Mouse (Mus musculus) gastrocnemius, postnatal 14 days (tissue): Measurements from ENCODE around the gene Ablim1. TPM values are rescaled to one million over a fixed set of nuclear protein-coding genes. Genes with fewer than 3 reads are reported as not detected.

Experiments used
- DNase-seq: peaks from one replicate; pipeline ENCODE4 v3.0.0; 2021; ENCODE audit warnings: mixed read lengths
- intact Hi-C: fragments of 180-260 bp; cut with DNase I; formaldehyde crosslinking; loops from one replicate; pipeline ENCODE4 v1.15.1; 2025; ENCODE audit warnings: low total_unique reads
- total RNA-seq, 2 experiments: library from RNA; stranded (reverse); gene quantifications; 2 replicates each; pipeline ENCODE4 v1.2.3; 2021

Gene Ablim1
- total RNA-seq, 2 experiments from 2014 or later = 50.6 to 57.8 TPM

DNA sequence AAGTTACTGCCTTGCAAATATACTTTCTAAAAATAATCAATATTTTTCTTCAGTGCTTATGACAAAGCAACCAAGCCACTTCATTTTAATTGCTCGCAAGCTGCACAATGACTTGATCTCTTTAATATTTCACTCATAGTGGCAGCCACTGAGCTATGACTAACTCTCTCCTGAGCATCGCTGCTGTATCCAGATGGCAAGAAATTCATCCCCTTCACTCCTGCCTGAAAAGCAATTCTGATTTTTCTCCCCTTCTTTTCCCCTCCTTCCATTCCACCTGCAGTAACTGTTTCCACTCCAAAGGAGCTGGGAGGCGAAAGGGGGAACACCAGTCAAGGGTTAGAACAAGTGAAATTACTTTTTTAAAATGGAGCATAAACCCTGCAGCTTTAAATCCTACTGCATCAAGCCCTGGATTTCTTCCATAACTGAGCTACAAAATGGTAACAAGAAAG is 801 bp downstream of the Ablim1 start:
- intact Hi-C loops = no loop called here
- no peak for DNase-seq

DNA sequence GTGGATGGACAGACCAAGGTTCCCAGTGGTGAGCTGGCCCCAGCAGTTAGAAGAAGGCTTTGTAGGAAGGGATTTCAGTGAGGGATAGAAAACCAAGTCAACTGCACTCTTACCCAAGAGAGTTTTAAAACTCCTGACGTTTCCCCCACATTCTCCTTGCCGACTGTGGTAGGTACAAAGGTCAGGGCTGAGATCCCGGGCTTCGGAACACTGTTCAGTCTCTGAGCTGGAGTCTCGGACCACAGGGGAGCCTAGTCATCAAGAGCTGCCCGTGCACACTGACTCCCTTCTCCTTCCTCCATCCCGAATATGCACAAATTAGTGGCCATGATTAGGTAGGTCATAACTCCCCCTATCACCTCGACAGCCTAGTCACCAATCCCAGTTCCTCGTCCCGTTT is 1.5 kb downstream of the Ablim1 start:
- DNase-seq = no peak
- intact Hi-C loops = no loop called here

DNA sequence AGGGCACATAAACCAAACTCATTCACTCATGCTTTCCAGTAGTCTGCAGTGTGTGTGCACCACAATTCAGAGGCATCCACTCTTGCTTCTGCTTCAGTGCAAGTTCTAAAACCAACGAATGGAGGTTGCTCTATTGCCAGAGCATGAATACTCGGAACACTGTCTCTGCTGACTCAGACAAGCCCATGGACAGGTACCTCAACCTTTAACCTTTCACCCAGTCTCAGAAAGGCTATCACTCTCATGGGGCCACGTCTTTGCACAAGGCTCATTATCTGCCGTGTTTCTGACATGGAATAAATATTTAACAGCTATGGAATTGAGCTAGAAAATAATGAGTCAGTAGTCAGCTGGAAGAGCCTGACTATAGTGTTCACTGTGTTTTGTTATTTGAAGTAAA is 4.7 kb downstream of the Ablim1 start:
- DNase-seq = no peak
- intact Hi-C loops = no loop called here

DNA sequence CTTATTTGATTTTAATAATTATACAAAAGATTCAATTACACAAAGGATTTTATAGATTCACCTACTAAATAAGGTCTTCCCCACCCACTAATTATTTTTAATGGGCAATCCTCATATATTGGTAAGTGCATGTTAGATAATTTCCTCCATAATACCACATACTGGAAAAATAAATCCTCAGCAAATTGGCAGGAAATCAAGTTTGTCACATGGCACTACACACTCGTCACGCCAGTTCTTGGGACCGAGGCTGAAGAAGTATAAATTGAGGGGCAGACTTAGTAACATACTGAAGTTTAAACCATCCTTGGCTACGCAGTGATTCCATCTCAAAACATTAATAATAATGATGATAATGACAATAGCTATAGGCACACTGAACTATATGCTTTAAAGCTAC is 8.1 kb downstream of the Ablim1 start:
- no peak for DNase-seq
- intact Hi-C loops = no loop called here

DNA sequence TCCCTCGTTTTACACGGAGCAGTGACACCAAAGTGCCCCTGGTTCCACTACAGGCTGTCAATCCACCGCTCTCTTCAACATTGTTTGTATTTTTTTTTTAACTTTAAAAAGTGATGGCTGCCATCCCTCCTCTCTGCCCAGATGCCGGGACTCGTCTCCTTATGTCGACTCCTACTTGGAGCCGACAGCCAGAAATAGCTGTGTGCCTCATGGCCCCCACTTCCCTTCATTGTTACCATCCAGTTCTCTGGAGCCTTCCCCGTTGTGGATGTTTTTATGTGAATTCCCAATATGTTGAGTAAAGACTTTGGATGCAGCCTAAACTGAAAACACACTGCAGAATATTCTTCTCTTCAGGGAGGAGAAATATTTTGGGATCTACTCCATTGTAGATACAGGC is 8.7 kb downstream of the Ablim1 start:
- DNase-seq = no peak
- intact Hi-C loops = no loop called here

DNA sequence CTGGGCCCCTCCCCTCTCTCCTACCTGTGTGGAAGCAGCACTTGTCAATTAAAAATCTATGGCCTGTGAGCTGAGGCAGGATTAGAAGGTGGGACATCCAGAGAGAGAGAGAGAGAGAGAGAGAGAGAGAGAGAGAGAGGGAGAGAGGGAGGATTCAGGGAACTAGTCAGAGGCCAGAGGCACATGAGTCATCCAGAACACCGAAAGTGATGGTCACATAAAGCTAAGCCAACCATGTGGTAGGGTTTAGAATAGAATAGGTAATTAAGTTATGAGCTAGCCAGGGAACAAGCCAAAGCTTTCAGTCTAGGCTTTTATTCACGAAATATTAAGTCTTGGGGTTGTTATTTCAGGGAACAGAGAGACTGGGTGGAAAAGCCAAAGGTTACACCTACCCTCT is 10.1 kb downstream of the Ablim1 start:
- DNase-seq = no peak
- intact Hi-C loops = no loop called here

DNA sequence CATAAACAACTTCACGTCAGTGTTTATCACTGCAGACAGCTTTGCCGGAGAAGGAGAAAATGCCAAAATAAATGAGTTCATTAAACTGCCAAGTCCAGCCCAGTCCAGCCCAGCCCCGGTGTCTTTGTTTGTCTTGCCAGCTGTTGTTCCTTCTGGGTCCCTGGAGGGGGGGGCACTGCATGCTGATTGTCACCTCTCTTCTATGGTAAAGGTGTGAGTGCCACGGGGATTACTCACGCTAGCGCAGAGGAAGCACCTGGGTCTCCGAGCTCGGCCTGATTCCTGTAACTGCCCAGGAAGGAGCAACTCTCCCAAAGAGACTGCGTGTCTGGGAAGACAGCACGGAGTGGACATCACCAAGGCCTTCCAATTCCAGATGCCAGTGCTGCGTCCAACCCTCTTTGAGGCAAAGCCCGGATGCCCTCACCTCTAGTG is 12.7 kb downstream of the Ablim1 start:
- no peak for DNase-seq
- intact Hi-C loops = no loop called here

DNA sequence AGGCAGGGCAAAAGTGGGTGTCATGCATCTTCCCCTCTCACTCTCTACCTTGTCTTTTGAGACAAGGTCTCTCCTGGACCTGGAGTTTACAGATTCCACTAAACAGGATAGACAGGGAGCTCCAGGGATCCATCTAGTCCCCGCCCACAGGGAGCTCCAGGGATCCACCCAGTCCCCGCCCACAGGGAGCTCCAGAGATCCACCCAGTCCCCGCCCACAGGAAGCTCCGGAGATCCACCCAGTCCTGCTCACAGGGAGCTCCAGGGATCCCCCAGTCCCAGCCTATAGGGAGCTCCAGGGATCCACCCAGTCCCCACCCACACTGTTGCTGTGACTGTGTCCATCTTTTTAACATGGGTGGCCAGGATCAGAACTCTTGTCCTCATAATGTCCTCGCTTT is 16.7 kb downstream of the Ablim1 start:
- no peak for DNase-seq
- intact Hi-C loops = no loop called here

DNA sequence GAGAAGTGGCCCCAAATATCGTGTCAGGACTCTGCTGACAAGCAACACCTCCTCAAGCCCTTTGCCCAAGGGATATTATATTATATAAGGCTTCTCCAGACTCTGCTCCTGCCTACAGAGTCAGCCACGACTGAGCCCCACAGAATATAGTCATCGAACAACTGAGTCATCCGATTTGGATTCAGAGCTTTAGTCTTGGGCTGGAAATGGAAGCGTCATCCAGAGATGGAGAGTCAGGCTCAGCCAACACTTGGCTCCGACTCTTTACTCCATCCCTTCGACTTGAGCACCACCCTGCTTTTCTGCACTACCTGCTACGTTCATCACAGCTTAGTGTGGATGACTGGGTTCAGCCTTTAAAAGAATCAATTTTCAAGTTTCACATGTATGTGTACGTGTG is 17.3 kb downstream of the Ablim1 start:
- no peak for DNase-seq
- intact Hi-C loops = no loop called here

DNA sequence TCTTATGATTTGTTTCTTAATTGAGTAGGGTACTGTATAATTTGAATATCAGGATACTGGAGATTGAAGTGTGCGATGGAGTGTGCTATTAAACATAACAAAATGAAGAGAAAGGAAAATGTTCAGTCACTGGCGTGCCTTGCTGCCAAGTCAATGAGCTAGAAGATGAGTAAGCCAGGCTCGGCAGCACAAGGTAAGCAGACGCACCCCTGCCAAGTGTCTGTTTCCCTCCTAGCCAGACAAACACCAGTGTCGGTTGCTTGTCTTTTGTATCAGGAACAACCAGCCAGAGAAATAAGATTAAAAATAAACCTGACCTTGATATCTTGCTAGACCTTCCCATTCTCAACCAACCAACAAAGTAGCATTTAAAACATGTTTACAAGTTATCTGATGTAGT is 18.2 kb downstream of the Ablim1 start:
- intact Hi-C loops = no loop called here
- DNase-seq = peak; percentile 43

DNA sequence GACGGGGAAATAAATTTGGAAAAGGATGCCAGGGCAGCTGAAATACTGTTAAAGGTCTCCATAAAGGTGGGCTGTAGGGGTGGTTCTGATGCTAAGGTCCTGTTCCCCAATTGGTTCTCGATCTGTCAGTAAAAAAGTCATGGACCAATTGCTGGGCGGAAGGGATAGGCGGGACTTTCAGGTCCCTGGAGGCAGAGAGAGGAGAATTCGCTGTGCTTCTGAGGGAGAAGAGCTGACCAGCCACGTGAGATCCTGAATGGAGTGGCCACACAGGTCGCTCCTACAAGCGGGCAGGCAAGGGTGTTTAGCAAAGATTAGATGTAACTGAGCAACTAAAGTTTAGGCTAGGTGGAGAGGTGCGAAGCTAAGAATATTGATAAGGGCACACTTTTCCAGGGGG is 19.2 kb downstream of the Ablim1 start:
- no peak for DNase-seq
- intact Hi-C loops = no loop called here

DNA sequence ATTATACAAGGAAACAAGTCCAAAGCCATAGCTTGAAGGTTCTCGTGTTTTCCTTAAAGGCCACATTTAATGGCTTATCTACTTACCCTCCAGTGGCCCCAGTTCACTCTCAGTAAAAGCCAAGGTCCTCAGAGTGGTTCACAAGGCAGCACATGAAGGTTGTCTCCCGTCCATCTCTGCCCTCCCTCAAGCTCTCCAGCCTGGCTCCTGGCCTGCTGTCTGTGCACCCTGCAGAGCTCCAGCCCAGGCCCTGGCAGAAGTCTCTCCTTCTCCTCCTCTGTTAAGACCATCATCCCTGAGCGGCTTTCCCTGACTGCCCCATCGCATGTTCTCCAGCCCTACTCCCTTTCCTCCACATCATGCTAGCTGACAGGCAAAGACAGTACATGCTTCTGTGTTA is 20.4 kb downstream of the Ablim1 start:
- intact Hi-C loops = no loop called here
- DNase-seq = no peak

DNA sequence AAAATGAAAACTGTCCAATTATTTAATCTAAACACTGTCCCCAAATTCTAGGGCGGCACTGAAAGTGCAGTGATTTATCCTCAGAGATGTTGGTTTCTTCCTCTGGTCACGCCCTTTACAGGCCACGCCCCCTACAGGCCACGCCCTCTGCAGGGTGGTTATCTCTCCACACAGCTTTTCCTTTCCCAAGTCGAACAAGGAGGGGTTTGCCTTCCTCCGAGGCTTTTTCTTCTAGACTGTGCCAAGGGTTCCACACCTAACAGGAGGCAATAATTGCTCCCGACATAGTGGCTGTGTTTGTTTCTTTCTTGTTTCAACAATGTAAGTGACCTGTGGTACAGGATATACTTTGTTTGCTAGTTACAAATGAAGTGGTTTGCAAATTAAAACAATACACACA is 21.0 kb downstream of the Ablim1 start:
- DNase-seq = peak; percentile 49
- intact Hi-C loops = no loop called here

DNA sequence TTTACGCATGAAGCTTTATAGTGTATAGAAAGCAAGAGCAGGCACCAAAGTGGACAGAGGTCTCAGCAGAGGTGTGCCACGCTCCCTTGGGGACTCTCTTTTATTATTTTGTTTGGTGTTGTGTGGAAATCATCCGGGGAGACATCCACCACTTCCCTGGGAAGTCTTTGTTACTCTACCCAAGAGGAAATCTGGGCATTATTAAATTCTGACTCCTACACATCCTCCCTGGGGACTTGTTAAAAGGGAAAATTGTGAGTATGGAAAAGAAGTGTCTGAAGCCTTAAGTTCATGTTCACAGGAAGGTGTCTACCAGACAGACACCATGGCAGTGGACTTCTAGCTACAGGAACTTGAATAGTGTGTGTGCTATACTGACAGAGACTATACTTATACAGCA is 31.4 kb downstream of the Ablim1 start:
- intact Hi-C loops = no loop called here
- DNase-seq = no peak

DNA sequence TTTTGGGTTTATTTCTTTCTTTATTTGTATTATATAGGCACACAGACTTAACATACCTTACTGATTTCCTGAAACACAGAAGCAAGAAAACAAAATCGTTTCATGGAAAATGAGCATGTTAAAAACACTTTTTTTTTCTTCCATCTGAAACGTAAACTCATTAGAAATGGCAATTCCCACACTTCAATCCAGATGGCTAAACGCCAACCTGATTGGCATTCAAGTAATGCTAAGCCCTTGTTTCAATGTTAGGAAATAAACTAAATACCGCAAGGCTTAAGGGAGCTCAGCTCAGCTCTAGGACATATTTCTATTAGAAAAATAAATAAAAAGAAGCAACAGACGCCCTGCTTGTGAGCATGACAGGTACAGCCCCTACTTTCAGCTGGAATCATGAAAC is 32.1 kb downstream of the Ablim1 start:
- no peak for DNase-seq
- intact Hi-C loops = no loop called here

DNA sequence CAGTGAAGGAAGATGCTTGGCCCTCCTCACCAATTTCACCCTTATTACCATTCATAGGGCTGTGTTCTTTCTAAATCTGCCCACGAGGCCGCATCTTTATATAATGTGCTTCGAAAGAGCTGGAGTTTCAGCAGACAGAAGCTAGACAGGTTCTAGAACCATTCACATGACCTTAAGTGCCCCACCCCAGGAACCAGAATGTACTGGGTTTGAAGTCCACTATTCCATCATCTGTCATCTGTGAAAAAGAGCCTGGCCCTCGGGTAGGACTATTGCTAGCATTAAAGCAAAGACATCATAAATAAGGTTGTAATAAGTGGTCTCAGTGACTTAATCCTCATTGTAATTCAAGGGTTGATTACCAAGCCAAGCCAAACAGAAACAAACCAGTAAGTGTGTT is 35.1 kb downstream of the Ablim1 start:
- intact Hi-C loops = no loop called here
- no peak for DNase-seq

DNA sequence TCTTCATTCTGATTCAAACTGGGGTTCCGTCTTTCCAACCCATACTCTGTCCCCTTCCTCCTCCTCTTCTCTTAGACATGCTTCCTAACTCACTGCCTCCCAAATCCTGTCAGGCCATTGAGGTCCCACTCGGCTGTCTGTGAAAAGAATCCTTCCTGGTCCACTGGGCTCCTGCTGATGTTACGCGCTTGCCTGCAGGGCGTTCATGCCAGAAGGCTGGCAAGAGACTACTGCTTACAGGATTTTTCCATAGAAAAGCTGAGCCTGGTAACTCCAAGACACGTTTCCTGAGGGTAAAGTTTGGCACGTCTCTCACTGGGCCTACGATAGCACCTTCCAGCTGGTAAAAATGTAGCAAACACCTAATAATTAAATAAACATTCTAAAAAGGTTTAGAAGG is 36.5 kb downstream of the Ablim1 start:
- intact Hi-C loops = no loop called here

DNA sequence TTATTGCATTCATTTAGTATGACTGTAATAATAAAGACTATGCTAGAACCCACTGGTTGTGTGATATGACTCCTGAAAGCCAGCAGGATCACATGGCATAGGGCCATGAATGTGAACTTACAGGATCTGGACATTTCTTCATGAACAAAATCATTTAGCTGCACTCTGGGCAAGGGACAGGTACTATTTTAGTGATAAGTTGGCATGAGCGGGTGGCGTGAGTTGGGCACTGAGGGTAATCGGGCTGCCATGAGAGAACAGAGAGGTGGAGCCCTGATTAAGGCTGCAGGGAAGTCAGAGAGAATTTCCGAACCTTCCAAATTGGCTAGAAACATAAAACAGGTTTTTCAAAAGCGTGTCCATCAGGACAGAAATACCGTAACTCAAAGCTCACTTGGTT is 37.7 kb downstream of the Ablim1 start:
- intact Hi-C loops = no loop called here
- DNase-seq = no peak

More for the DNA sequence above, 36.5 kb downstream of the Ablim1 start:
- DNase-seq = no peak

DNA sequence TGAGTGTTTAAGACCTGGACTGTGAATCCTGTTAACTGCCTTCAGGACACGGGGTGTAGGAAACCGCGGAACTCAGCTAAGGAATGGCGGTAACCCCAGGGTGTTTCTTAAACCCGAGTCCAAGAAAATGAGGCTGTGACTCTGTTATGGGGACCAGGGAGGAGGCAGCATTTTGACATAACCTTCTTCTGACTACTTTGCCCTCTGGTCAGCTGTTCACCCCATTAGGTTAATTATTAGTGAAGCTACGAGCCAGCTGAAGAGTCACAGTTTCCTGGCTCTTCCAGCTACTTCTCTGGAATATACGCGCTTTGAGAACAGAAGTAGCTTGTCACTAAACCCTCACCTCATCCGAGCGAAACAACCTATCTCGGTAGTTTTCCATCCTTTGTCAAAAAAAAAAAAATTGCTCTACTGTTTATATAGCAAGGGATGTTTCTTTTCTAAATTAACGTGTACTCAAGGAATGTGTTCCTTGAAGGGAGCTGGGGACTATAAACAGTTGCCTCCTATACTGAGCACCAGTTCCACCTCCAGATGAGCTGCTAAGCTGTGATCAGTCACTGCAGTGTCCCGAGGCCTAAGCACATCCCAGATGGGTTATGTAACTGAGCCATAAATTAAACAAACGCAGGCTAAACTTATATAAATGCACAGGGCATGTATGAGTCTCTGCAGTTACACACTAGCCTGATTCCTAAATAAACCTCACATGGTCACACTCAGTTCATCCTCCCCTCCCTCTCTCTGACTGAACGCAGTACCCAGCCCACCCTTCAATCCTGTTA is 39.4 kb downstream of the Ablim1 start:
- DNase-seq = no peak
- intact Hi-C loops = no loop called here

DNA sequence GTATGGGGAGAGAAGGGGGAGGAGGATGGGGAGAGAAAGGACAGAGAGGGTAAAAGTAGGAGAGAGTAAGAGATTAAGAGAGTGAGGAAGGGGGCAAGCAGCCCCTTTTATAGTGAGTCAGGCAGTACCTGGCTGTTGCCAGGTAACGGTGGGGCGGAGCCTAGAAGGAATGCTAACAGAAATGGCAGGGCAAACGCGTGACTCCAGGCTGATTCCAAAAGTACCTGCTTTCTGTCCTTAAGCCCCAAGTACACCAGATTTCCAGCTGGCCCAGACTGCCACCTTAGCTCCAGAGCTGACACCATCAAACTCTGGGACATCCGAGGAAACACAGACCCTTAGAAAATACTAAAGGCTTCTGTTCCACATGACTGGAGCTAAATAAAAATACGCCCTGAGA is 40.0 kb downstream of the Ablim1 start:
- intact Hi-C loops = no loop called here
- DNase-seq = no peak

DNA sequence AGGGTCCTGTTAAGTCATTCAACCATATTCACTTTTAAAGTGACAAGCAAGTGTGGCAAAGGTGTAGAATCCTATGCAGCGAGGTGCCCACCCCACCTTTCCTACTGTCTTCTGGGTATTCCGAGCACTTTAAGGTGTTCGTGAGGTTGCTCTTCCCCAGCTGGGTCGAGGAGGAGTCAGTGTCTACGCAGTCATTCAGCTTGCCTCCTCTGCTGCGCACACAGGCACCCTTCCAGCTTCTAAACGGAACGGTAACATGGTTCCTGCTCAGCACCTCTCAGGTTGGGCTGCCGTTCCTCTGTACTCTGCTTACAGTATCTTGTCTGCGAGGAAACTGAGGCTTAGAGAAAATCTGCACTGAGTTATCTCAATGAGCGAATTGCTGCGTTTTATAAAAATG is 40.4 kb downstream of the Ablim1 start:
- DNase-seq = no peak
- intact Hi-C loops = no loop called here
